Mouse (Mus musculus) lung, embryonic 15.5 days (tissue): ENCODE measurements around the gene 4931414P19Rik. TPM values are rescaled to one million over a fixed set of nuclear protein-coding genes. Genes with fewer than 3 reads are reported as not detected.

Experiments used
- ATAC-seq: fragments of 200-750 bp; cut with Nextera tagmentation; 2 replicates; pipeline ENCODE4 v1.8.0; 2017; ENCODE audit warnings: moderate number of reproducible peaks, borderline replicate concordance; ENCODE audit not compliant: low FRiP score, low TSS enrichment; ENCODE audit errors: extremely low read depth
- H3K27ac ChIP-seq: fragments of 300-500 bp; sonication (generic); 2 replicates; pipeline ENCODE4 v1.5.1; 2015; ENCODE audit warnings: moderate library complexity, mild to moderate bottlenecking, inconsistent platforms
- H3K27me3 ChIP-seq: fragments of 300-500 bp; sonication (generic); 2 replicates; pipeline ENCODE4 v1.6.1; 2015; ENCODE audit warnings: inconsistent platforms
- H3K36me3 ChIP-seq: fragments of 300-500 bp; sonication (generic); 2 replicates; pipeline ENCODE4 v1.6.1; 2015; ENCODE audit warnings: inconsistent platforms
- H3K4me1 ChIP-seq: fragments of 300-500 bp; sonication (generic); 2 replicates; pipeline ENCODE4 v1.6.1; 2015; ENCODE audit warnings: inconsistent platforms
- H3K4me2 ChIP-seq: fragments of 300-500 bp; sonication (generic); 2 replicates; pipeline ENCODE4 v1.6.1; 2015; ENCODE audit warnings: inconsistent platforms, mild to moderate bottlenecking, moderate library complexity
- H3K4me3 ChIP-seq: fragments of 300-500 bp; sonication (generic); 2 replicates; pipeline ENCODE4 v1.5.1; 2015; ENCODE audit warnings: mild to moderate bottlenecking, inconsistent platforms
- H3K9ac ChIP-seq: fragments of 300-500 bp; sonication (generic); 2 replicates; pipeline ENCODE4 v1.6.1; 2015; ENCODE audit warnings: inconsistent platforms
- H3K9me3 ChIP-seq: fragments of 300-500 bp; sonication (generic); 2 replicates; pipeline ENCODE4 v1.6.1; 2016; ENCODE audit warnings: inconsistent platforms
- WGBS: fragments of 180-500 bp; shearing (Covaris S2); methylation state at CpG from one replicate; pipeline ENCODE4 v1.1.7; 2015; 5-methylcytosine and 5-hydroxymethylcytosine counted together
- microRNA counts: library from miRNA; unstranded; fragments of <30 nt; microRNA quantifications from one replicate; lab custom pipeline; 2016
- microRNA-seq: library from miRNA; unstranded; fragments of <30 nt; microRNA quantifications from one replicate; pipeline ENCODE4, GENCODE M21; 2016
- polyA plus RNA-seq: library from polyadenylated mRNA; unstranded; fragments of >200 nt; fragmentation: Nextera tagmentation; extraction: Ambion mirVana; gene quantifications from 2 replicates; pipeline ENCODE4 v1.2.1, GENCODE M21; 2015

Gene 4931414P19Rik
- polyA plus RNA-seq, 1 experiment from 2014 or later: 8.6 TPM

- 69% methylated on average over 15 of the region's 15 CpGs for WGBS
- ATAC-seq: no peak
- no peak overlapping the region for H3K4me3 ChIP-seq
- H3K36me3 ChIP-seq: peaks cover 54% of the 10 kb centered on the region
- no peak overlapping the region for H3K4me2 ChIP-seq
- peak overlapping the region; percentile 61 for H3K27ac ChIP-seq
- H3K4me1 ChIP-seq: peaks cover 34% of the 10 kb centered on the region
- no peaks in the 10 kb centered on the region for H3K9me3 ChIP-seq
- H3K9ac ChIP-seq: no peak overlapping the region
- H3K27me3 ChIP-seq: no peaks in the 10 kb centered on the region
Observed at GRCm38 (mm10) chr14:54568694-54569414, 36.9 kb downstream of the 4931414P19Rik start.

GRCm38 (mm10) chr14:54560527-54561242 lies 45.1 kb downstream of the 4931414P19Rik start:
- no peak overlapping the region for H3K27ac ChIP-seq
- no peak for ATAC-seq
- no peaks in the 10 kb centered on the region for H3K4me1 ChIP-seq
- no peak overlapping the region for H3K4me3 ChIP-seq
- 78% methylated on average over 14 of the region's 14 CpGs for WGBS
- no peaks in the 10 kb centered on the region for H3K27me3 ChIP-seq
- H3K36me3 ChIP-seq: no peaks in the 10 kb centered on the region
- H3K4me2 ChIP-seq: no peak overlapping the region
- no peak overlapping the region for H3K9ac ChIP-seq
- no peaks in the 10 kb centered on the region for H3K9me3 ChIP-seq

GRCm38 (mm10) chr14:54557330-54557729 lies 48.5 kb downstream of the 4931414P19Rik start:
- peaks cover 5% of the 10 kb centered on the region; the same call in 1 of the 2 replicates for H3K4me1 ChIP-seq
- H3K4me3 ChIP-seq: no peak overlapping the region
- ATAC-seq: no peak
- H3K27ac ChIP-seq: no peak overlapping the region
- WGBS: 59% methylated on average over 8 of the region's 8 CpGs
- no peaks in the 10 kb centered on the region for H3K36me3 ChIP-seq
- no peak overlapping the region for H3K4me2 ChIP-seq
- no peak overlapping the region for H3K9ac ChIP-seq
- H3K9me3 ChIP-seq: no peaks in the 10 kb centered on the region
- H3K27me3 ChIP-seq: no peaks in the 10 kb centered on the region

- peak within 1 kb of the TSS; percentile 71 for H3K9ac ChIP-seq
- H3K4me3 ChIP-seq: peak within 1 kb of the TSS; percentile 50
- H3K36me3 ChIP-seq: peaks cover 21% of the 10 kb centered on the region
- peak; percentile 95 for ATAC-seq
- H3K27me3 ChIP-seq: no peaks in the 10 kb centered on the region
- WGBS: under 1% methylated on average over 76 of the region's 76 CpGs
- peak within 1 kb of the TSS; percentile 84 for H3K4me2 ChIP-seq
- H3K27ac ChIP-seq: peak within 1 kb of the TSS; percentile 90
- no peaks in the 10 kb centered on the region for H3K9me3 ChIP-seq
- H3K4me1 ChIP-seq: peaks cover 5% of the 10 kb centered on the region; the same call in 1 of the 2 replicates
Observed at GRCm38 (mm10) chr14:54553975-54554769, 51.6 kb downstream of the 4931414P19Rik start, which contains the start of gene Haus4. Gene Haus4 (minus strand): TSS chr14:54554616.

GRCm38 (mm10) chr14:54553454-54553974 lies 52.3 kb downstream of the 4931414P19Rik start:
- Histone ChIP-seq H3K9me3 (no peaks in the 10 kb centered on the region), H3K4me1 (peaks cover 5% of the 10 kb centered on the region; the same call in 1 of the 2 replicates), H3K36me3 (peaks cover 27% of the 10 kb centered on the region), H3K27ac (peak overlapping the region; percentile 90), H3K27me3 (no peaks in the 10 kb centered on the region), H3K9ac (peak overlapping the region; percentile 71), H3K4me3 (peak overlapping the region; percentile 50), H3K4me2 (peak overlapping the region; percentile 84)
- ATAC-seq: no peak
- 3% methylated on average over 21 of the region's 21 CpGs for WGBS

GRCm38 (mm10) chr14:54544703-54545102 lies 61.1 kb downstream of the 4931414P19Rik start:
- H3K27ac ChIP-seq: no peak overlapping the region
- no peak overlapping the region for H3K4me3 ChIP-seq
- ATAC-seq: no peak
- 72% methylated on average over 5 of the region's 5 CpGs for WGBS
- H3K4me2 ChIP-seq: no peak overlapping the region
- peaks cover 49% of the 10 kb centered on the region for H3K36me3 ChIP-seq
- H3K27me3 ChIP-seq: no peaks in the 10 kb centered on the region
- no peaks in the 10 kb centered on the region for H3K9me3 ChIP-seq
- no peaks in the 10 kb centered on the region for H3K4me1 ChIP-seq
- H3K9ac ChIP-seq: no peak overlapping the region

- no peak for ATAC-seq
- WGBS: 66% methylated on average over 11 of the region's 11 CpGs
Observed at GRCm38 (mm10) chr14:54540771-54541170, 65.0 kb downstream of the 4931414P19Rik start.

GRCm38 (mm10) chr14:54538580-54538979 lies 67.2 kb downstream of the 4931414P19Rik start:
- H3K4me3 ChIP-seq: no peak overlapping the region
- H3K4me2 ChIP-seq: no peak overlapping the region
- peaks cover 9% of the 10 kb centered on the region; the same call in 1 of the 2 replicates for H3K36me3 ChIP-seq
- no peak for ATAC-seq
- no peak overlapping the region for H3K27ac ChIP-seq
- H3K4me1 ChIP-seq: no peaks in the 10 kb centered on the region
- no peaks in the 10 kb centered on the region for H3K27me3 ChIP-seq
- H3K9ac ChIP-seq: no peak overlapping the region
- H3K9me3 ChIP-seq: no peaks in the 10 kb centered on the region
- WGBS: 100% methylated on average over 2 of the region's 2 CpGs

More at GRCm38 (mm10) chr14:54540771-54541170, 65.0 kb downstream of the 4931414P19Rik start:
- H3K27me3 ChIP-seq: no peaks in the 10 kb centered on the region
- no peak overlapping the region for H3K4me3 ChIP-seq
- no peaks in the 10 kb centered on the region for H3K4me1 ChIP-seq
- H3K36me3 ChIP-seq: peaks cover 23% of the 10 kb centered on the region
- H3K9ac ChIP-seq: no peak overlapping the region
- H3K4me2 ChIP-seq: no peak overlapping the region
- H3K9me3 ChIP-seq: no peaks in the 10 kb centered on the region
- H3K27ac ChIP-seq: no peak overlapping the region

MicroRNAs encoded within 50 kb of the gene (microRNA counts, 519-probe panel; counts per million panel counts)
- microRNA mmu-miR-686 (lab: Ali Mortazavi, UCI): 19.7 counts per million

Small RNA genes lying within 50 kb of the gene (microRNA-seq; reads per million reads assigned to microRNA genes)
- not detected for gene Mir686
- gene Mir6948: not detected

Other genes with a start within 250 kb of the 4931414P19Rik start
- 38.3 and 41.6 TPM in 2 replicates for gene Oxa1l, start 245.2 kb downstream of the 4931414P19Rik start, polyA plus RNA-seq
- gene Slc7a7, start 188.2 kb downstream of the 4931414P19Rik start, polyA plus RNA-seq: 10.7 and 11.9 TPM in 2 replicates
- gene Mrpl52, start 179.1 kb downstream of the 4931414P19Rik start, polyA plus RNA-seq: 268 and 271 TPM in 2 replicates
- gene Mmp14, start 174.4 kb downstream of the 4931414P19Rik start, polyA plus RNA-seq: 180 and 182 TPM in 2 replicates
- gene Lrp10, start 141.9 kb downstream of the 4931414P19Rik start, polyA plus RNA-seq: 51.5 and 57.5 TPM in 2 replicates
- gene Rem2, start 129.9 kb downstream of the 4931414P19Rik start, polyA plus RNA-seq: 14.6 and 16.2 TPM in 2 replicates
- gene Prmt5, start 88.5 kb downstream of the 4931414P19Rik start, polyA plus RNA-seq: 83.6 and 87.0 TPM in 2 replicates
- gene Haus4, start 51.4 kb downstream of the 4931414P19Rik start, polyA plus RNA-seq: 58.1 and 68.7 TPM in 2 replicates
- gene Ajuba, start 28.4 kb downstream of the 4931414P19Rik start, polyA plus RNA-seq: 49.0 and 52.8 TPM in 2 replicates
- 378 and 407 TPM in 2 replicates for gene Psmb5, start 12.0 kb upstream of the 4931414P19Rik start, polyA plus RNA-seq
- 0.94 and 4.7 TPM in 2 replicates for gene Psmb11, start 15.4 kb upstream of the 4931414P19Rik start, polyA plus RNA-seq
- not detected in 2 replicates for gene Gm17606, start 35.0 kb upstream of the 4931414P19Rik start, polyA plus RNA-seq
- gene Cdh24, start 35.4 kb upstream of the 4931414P19Rik start, polyA plus RNA-seq: 4.0 and 4.2 TPM in 2 replicates
- 74.0 and 77.9 TPM in 2 replicates for gene 1700123O20Rik, start 80.2 kb upstream of the 4931414P19Rik start, polyA plus RNA-seq
- 119 and 122 TPM in 2 replicates for gene Acin1, start 80.9 kb upstream of the 4931414P19Rik start, polyA plus RNA-seq
- gene Gm29776, start 92.8 kb upstream of the 4931414P19Rik start, polyA plus RNA-seq: 0.11 and 0.20 TPM in 2 replicates
- gene Cebpe, start 106.2 kb upstream of the 4931414P19Rik start, polyA plus RNA-seq: not detected in 2 replicates
- gene Slc7a8, start 176.0 kb upstream of the 4931414P19Rik start, polyA plus RNA-seq: 1.4 and 1.8 TPM in 2 replicates
- not detected in 2 replicates for gene Rnf212b, start 208.1 kb upstream of the 4931414P19Rik start, polyA plus RNA-seq